Comparison of ENCODE assay signal across 8 mouse cellular contexts in the genomic region with DNA sequence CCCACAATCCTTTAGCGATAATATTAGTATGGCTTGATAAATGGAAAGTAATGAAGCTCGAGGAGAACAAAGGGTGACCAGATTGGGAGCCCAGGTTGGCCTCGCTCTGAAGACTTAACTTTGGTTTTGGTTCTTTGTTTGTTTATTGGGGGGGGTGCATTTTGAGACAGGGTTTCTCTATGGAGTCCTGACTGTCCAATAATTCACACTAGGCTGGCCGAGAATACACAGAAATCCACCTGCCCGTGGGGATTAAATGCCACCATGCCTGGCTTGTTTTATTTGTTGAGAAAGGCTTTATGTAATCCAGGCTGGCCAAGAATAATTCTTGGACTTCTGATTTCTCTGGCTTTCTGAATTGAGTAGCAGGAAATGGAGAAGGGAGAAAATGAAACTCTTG. TPM values are rescaled to one million over a fixed set of nuclear protein-coding genes. Genes with fewer than 3 reads are reported as not detected.
A peak's percentile ranks its signal among the peaks of the same experiment; 100 is the strongest.
DNase-seq lines count a peak whose midpoint lies in the region; ATAC-seq and TF ChIP-seq lines count a peak whose summit lies in the region.

No protein-coding gene starts in this region.

- no peak overlapping the region for H3K27ac ChIP-seq in kidney, postnatal 0 days
- no peak overlapping the region for H3K27ac ChIP-seq in forebrain, embryonic 10.5 days
- peak overlapping the region; percentile 24; the same call in 1 of the 2 replicates for H3K27ac ChIP-seq in intestine, postnatal 0 days (ENCODE audit: low read depth, low read length)

- TF ChIP-seq POLR2A in myocyte (IDR thresholded peaks at IDR 0.05; ENCODE audit: insufficient read length, low read depth) = no peak

- H3K4me3 ChIP-seq in kidney, postnatal 0 days (replicated peaks; ENCODE audit: low read depth, low read length) = peak overlapping the region; percentile 79
- peak overlapping the region; percentile 94 for H3K4me3 ChIP-seq in forebrain, embryonic 10.5 days
- peak overlapping the region; percentile 94; the same call in 1 of the 2 replicates for H3K4me3 ChIP-seq in intestine, postnatal 0 days (ENCODE audit: low read depth, low read length)
- peak overlapping the region; percentile 92 for H3K4me3 ChIP-seq in myocyte

- no peak for ATAC-seq in kidney, postnatal 0 days (replicated peaks; ENCODE audit: low FRiP score, low read depth)
- ATAC-seq in intestine, postnatal 0 days = no peak

- TF ChIP-seq CTCF in kidney, postnatal 0 days (IDR thresholded peaks at IDR 0.05; ENCODE audit: low read depth) = no peak
- TF ChIP-seq CTCF in intestine, postnatal 0 days (IDR thresholded peaks at IDR 0.05; ENCODE audit: low read depth) = no peak

- H3K27me3 ChIP-seq in kidney, postnatal 0 days (ENCODE audit: insufficient read depth, low read length) = no peaks in the 10 kb centered on the region
- no peaks in the 10 kb centered on the region for H3K27me3 ChIP-seq in forebrain, embryonic 10.5 days (ENCODE audit: poor library complexity, severe bottlenecking)
- no peaks in the 10 kb centered on the region for H3K27me3 ChIP-seq in intestine, postnatal 0 days (replicated peaks; ENCODE audit: control insufficient read depth, insufficient read depth, low read length)
- H3K27me3 ChIP-seq in myocyte (ENCODE audit: control insufficient read depth, insufficient read depth, insufficient read length) = no peaks in the 10 kb centered on the region

- peaks cover 8% of the 10 kb centered on the region for H3K36me3 ChIP-seq in kidney, postnatal 0 days (ENCODE audit: insufficient read depth, low read length)
- peaks cover 21% of the 10 kb centered on the region for H3K36me3 ChIP-seq in forebrain, embryonic 10.5 days (replicated peaks)
- H3K36me3 ChIP-seq in intestine, postnatal 0 days (ENCODE audit: control insufficient read depth, insufficient read depth) = peaks cover 18% of the 10 kb centered on the region
- peaks cover 5% of the 10 kb centered on the region for H3K36me3 ChIP-seq in myocyte (ENCODE audit: control insufficient read depth, insufficient read depth)

- peaks cover 20% of the 10 kb centered on the region for H3K79me2 ChIP-seq in myocyte (ENCODE audit: control insufficient read depth, insufficient read depth)

- no peaks in the 10 kb centered on the region for H3K4me1 ChIP-seq in kidney, postnatal 0 days (replicated peaks; ENCODE audit: insufficient read depth, low read length)
- H3K4me1 ChIP-seq in forebrain, embryonic 10.5 days = peaks cover 13% of the 10 kb centered on the region
- H3K4me1 ChIP-seq in intestine, postnatal 0 days (replicated peaks; ENCODE audit: control insufficient read depth, insufficient read depth, low read length) = no peaks in the 10 kb centered on the region

- H3K9ac ChIP-seq in kidney, postnatal 0 days (ENCODE audit: low read depth, low read length) = no peak overlapping the region
- H3K9ac ChIP-seq in intestine, postnatal 0 days (ENCODE audit: low read depth, low read length) = no peak overlapping the region

- H3K4me2 ChIP-seq in kidney, postnatal 0 days (ENCODE audit: low read length) = peak overlapping the region; percentile 58
- H3K4me2 ChIP-seq in intestine, postnatal 0 days (replicated peaks; ENCODE audit: low read depth) = peak overlapping the region; percentile 90; the same call in 1 of the 2 replicates
- H3K4me2 ChIP-seq in myocyte (ENCODE audit: low read depth) = peak overlapping the region; percentile 92

- no peak overlapping the region for H3ac ChIP-seq in myocyte (ENCODE audit: control insufficient read depth, insufficient read length)

- H3K9me3 ChIP-seq in kidney, postnatal 0 days (replicated peaks; ENCODE audit: low read length) = no peaks in the 10 kb centered on the region
- no peaks in the 10 kb centered on the region for H3K9me3 ChIP-seq in forebrain, embryonic 10.5 days
- H3K9me3 ChIP-seq in intestine, postnatal 0 days (ENCODE audit: control insufficient read depth) = no peaks in the 10 kb centered on the region

- WGBS in kidney, postnatal 0 days = 79% methylated on average over 5 of the region's 5 CpGs
- 77% methylated on average over 5 of the region's 5 CpGs for WGBS in forebrain, embryonic 10.5 days
- WGBS in intestine, postnatal 0 days = 63% methylated on average over 5 of the region's 5 CpGs

- DNase-seq in kidney, postnatal 0 days (ENCODE audit: low spot score) = no peak
- no peak for DNase-seq in kidney, postnatal 14 days
- DNase-seq in forebrain, embryonic 10.5 days (ENCODE audit: extremely low spot score, low spot score) = no peak
- no peak for DNase-seq in testis, postnatal 10 days (ENCODE audit: low spot score)
- DNase-seq in cerebellum, adult 8-10 months = no peak
- DNase-seq in adrenal gland, adult 2 months = no peak

TF ChIP-seq in myocyte, 11 proteins besides CTCF, POLR2A, EP300 and RAD21:
- TF ChIP-seq MYOG (IDR thresholded peaks at IDR 0.05; ENCODE audit: control insufficient read depth in 1 of 3, insufficient read depth in 1 of 3, insufficient read length in 2 of 3, low read depth in 2 of 3) (no peak), POLR2AphosphoS2 (IDR thresholded peaks at IDR 0.05; ENCODE audit: insufficient read length, low read depth) (no peak), REST (IDR thresholded peaks at IDR 0.05; ENCODE audit: insufficient read depth, insufficient read length) (no peak), USF1 (IDR thresholded peaks at IDR 0.05; ENCODE audit: low read depth) (no peak), TCF3 (IDR thresholded peaks at IDR 0.05; ENCODE audit: insufficient read length, low read depth) (no peak), CEBPB (IDR thresholded peaks at IDR 0.05; ENCODE audit: insufficient read depth, poor library complexity, severe bottlenecking) (no peak), MAX (IDR thresholded peaks at IDR 0.05; ENCODE audit: low read depth) (no peak), E2F4 (IDR thresholded peaks at IDR 0.05; ENCODE audit: insufficient read depth) (no peak), TCF12 (IDR thresholded peaks at IDR 0.05; ENCODE audit: insufficient read depth, poor library complexity, severe bottlenecking) (no peak), SRF (IDR thresholded peaks at IDR 0.05; ENCODE audit: control insufficient read depth, insufficient read length, low read depth) (no peak), MYOD1 (IDR thresholded peaks at IDR 0.05; ENCODE audit: control insufficient read depth in 1 of 3, insufficient read length in 2 of 3, low read depth in 2 of 3) (no peak)

RNA-seq across cellular contexts. Expression of a gene that starts 1.4 kb away (rescaled TPM):
- 4.2 and 4.5 TPM in 2 replicates for polyA plus RNA-seq in kidney, postnatal 0 days (2015; fragmentation: Nextera tagmentation; extraction: Ambion mirVana)
- polyA plus RNA-seq in forebrain, embryonic 10.5 days (2016; fragmentation: Nextera tagmentation; extraction: Ambion mirVana) = 8.7 and 9.3 TPM in 2 replicates
- 2.5 and 2.7 TPM in 2 replicates for polyA plus RNA-seq in intestine, postnatal 0 days (2015; fragmentation: Nextera tagmentation; extraction: Ambion mirVana)
- polyA plus RNA-seq in myocyte (2012; fragmentation: generic; extraction: Trizol) = 1.1 TPM
- total RNA-seq in adrenal gland, adult 2 months (2021) = 1 to 10 TPM; 5.7 to 7.6 TPM
- polyA plus RNA-seq in adrenal gland, adult 2 months (2012; rRNA removed) = 0.32 and 0.59 TPM in 2 replicates

RNA-seq across cellular contexts. Expression of a gene that starts 1.5 kb away (rescaled TPM):
- 36.0 and 40.8 TPM in 2 replicates for polyA plus RNA-seq in kidney, postnatal 0 days (2015; fragmentation: Nextera tagmentation; extraction: Ambion mirVana)
- polyA plus RNA-seq in forebrain, embryonic 10.5 days (2016; fragmentation: Nextera tagmentation; extraction: Ambion mirVana) = 35.9 and 36.2 TPM in 2 replicates
- 19.4 and 21.1 TPM in 2 replicates for polyA plus RNA-seq in intestine, postnatal 0 days (2015; fragmentation: Nextera tagmentation; extraction: Ambion mirVana)
- polyA plus RNA-seq in myocyte (2012; fragmentation: generic; extraction: Trizol) = 12.6 TPM
- total RNA-seq in adrenal gland, adult 2 months (2021) = 10 to 100 TPM; 47.3 to 47.5 TPM
- 18.1 and 24.3 TPM in 2 replicates for polyA plus RNA-seq in adrenal gland, adult 2 months (2012; rRNA removed)

RNA-seq across cellular contexts. Expression of a gene that starts 5.1 kb away (rescaled TPM):
- 39.9 and 42.8 TPM in 2 replicates for polyA plus RNA-seq in kidney, postnatal 0 days (2015; fragmentation: Nextera tagmentation; extraction: Ambion mirVana)
- polyA plus RNA-seq in forebrain, embryonic 10.5 days (2016; fragmentation: Nextera tagmentation; extraction: Ambion mirVana) = 46.4 and 47.9 TPM in 2 replicates
- polyA plus RNA-seq in intestine, postnatal 0 days (2015; fragmentation: Nextera tagmentation; extraction: Ambion mirVana) = 15.4 and 17.4 TPM in 2 replicates
- polyA plus RNA-seq in myocyte (2012; fragmentation: generic; extraction: Trizol) = 14.5 TPM
- total RNA-seq in adrenal gland, adult 2 months (2021) = 10 to 100 TPM; 32.8 to 36.6 TPM
- polyA plus RNA-seq in adrenal gland, adult 2 months (2012; rRNA removed) = 9.2 and 12.1 TPM in 2 replicates

RNA-seq across cellular contexts. Expression of a gene that starts 57.7 kb away (rescaled TPM):
- polyA plus RNA-seq in kidney, postnatal 0 days (2015; fragmentation: Nextera tagmentation; extraction: Ambion mirVana) = 0.28 TPM in 1 of 2 replicates, not detected in the other
- 0.44 TPM in 1 of 2 replicates, not detected in the other for polyA plus RNA-seq in forebrain, embryonic 10.5 days (2016; fragmentation: Nextera tagmentation; extraction: Ambion mirVana)
- polyA plus RNA-seq in intestine, postnatal 0 days (2015; fragmentation: Nextera tagmentation; extraction: Ambion mirVana) = 9.1 and 10.5 TPM in 2 replicates
- not detected for polyA plus RNA-seq in myocyte (2012; fragmentation: generic; extraction: Trizol)
- total RNA-seq in adrenal gland, adult 2 months (2021) = not detected
- polyA plus RNA-seq in adrenal gland, adult 2 months (2012; rRNA removed) = 0.11 TPM in 1 of 2 replicates, not detected in the other
